Mouse (Mus musculus): ENCODE data around the gene Atxn1l. TPM values are rescaled to one million over a fixed set of nuclear protein-coding genes. Genes with fewer than 3 reads are reported as not detected.

Gene Atxn1l
- total and polyA plus RNA-seq, 3 experiments = 4.6 to 15.2 (median 7.6) TPM

GRCm38 (mm10) chr8:109697754-109698153 is 39.8 kb downstream of the Atxn1l start:
- in situ Hi-C loops (cut with MboI; ENCODE audit: low pct_ligation_motif_present, low pct_unique_long_range_greater_than_20kb, low sequenced_read_pairs) (no loop called here), dilution Hi-C loops (cut with MboI; ENCODE audit: extremely low pct_ligation_motif_present, extremely low pct_unique_long_range_greater_than_20kb, low sequenced_read_pairs) (no loop called here)
- Histone ChIP-seq H3K4me1 (ENCODE audit: control insufficient read depth in 1 of 2, insufficient read depth in 2 of 2) (peaks cover 3 to 8% of the 10 kb centered on the region in 2 experiments; a peak in 2 of 4 replicates), H3K27ac (ENCODE audit: insufficient read depth, low read depth) (no peak overlapping the region), H3K9me3 (replicated peaks; ENCODE audit: low read length) (no peaks in the 10 kb centered on the region), H3K79me2 (replicated peaks; ENCODE audit: control insufficient read depth, extremely low read depth, insufficient read depth, poor library complexity, severe bottlenecking) (peaks cover 2% of the 10 kb centered on the region), H3K4me3 (replicated peaks in 1 of 3; ENCODE audit: low read depth in 2 of 3, low read length in 2 of 3, poor library complexity in 1 of 3) (no peak overlapping the region), H3K27me3 (replicated peaks) (peaks cover 13% of the 10 kb centered on the region), H3K36me3 (replicated peaks in 1 of 2; ENCODE audit: control insufficient read depth in 1 of 2, insufficient read depth in 1 of 2, low read length in 1 of 2) (no peaks in the 10 kb centered on the region), H3K4me2 (ENCODE audit: insufficient read depth, low read depth, poor library complexity, severe bottlenecking) (no peak overlapping the region), H3K9ac (ENCODE audit: insufficient read depth, low read depth) (no peak overlapping the region)
- TF ChIP-seq RCOR1 (conservative IDR thresholded peaks at IDR 0.05; ENCODE audit: low read depth, low read length) = no peak
- no peak for TF ChIP-seq SIN3A (IDR thresholded peaks at IDR 0.05; ENCODE audit: low read length)
- no peak for TF ChIP-seq RAD21 (IDR thresholded peaks at IDR 0.05; ENCODE audit: low read depth, low read length)
- TF ChIP-seq ZC3H11A (IDR thresholded peaks at IDR 0.05; ENCODE audit: low read depth, low read length) = no peak
- no peak for TF ChIP-seq ZKSCAN1 (IDR thresholded peaks at IDR 0.05; ENCODE audit: borderline replicate concordance, low read depth, low read length)
- TF ChIP-seq MYC (IDR thresholded peaks at IDR 0.05; ENCODE audit: low read depth, low read length) = no peak
- TF ChIP-seq PAX5 (IDR thresholded peaks at IDR 0.05; ENCODE audit: low read length) = no peak
- no peak for DNase-seq (ENCODE audit: extremely low read depth)

GRCm38 (mm10) chr8:109694154-109694553 is 43.4 kb downstream of the Atxn1l start:
- H3K27me3 ChIP-seq (replicated peaks) = peaks cover 6% of the 10 kb centered on the region
- peaks cover 35% of the 10 kb centered on the region for H3K79me2 ChIP-seq (replicated peaks; ENCODE audit: control insufficient read depth, extremely low read depth, insufficient read depth, poor library complexity, severe bottlenecking)
- TF ChIP-seq MAFK (IDR thresholded peaks at IDR 0.05; ENCODE audit: insufficient replicate concordance, low read length) = no peak
- TF ChIP-seq ELF1 (IDR thresholded peaks at IDR 0.05; ENCODE audit: low read depth, low read length) = peak; percentile 58
- dilution Hi-C loops (cut with MboI; ENCODE audit: extremely low pct_ligation_motif_present, extremely low pct_unique_long_range_greater_than_20kb, low sequenced_read_pairs) (no loop called here), in situ Hi-C loops (cut with MboI; ENCODE audit: low pct_ligation_motif_present, low pct_unique_long_range_greater_than_20kb, low sequenced_read_pairs) (no loop called here)
- no peak overlapping the region for H3K27ac ChIP-seq (ENCODE audit: insufficient read depth, low read depth)
- H3K9ac ChIP-seq (ENCODE audit: insufficient read depth, low read depth) = no peak overlapping the region
- DNase-seq (ENCODE audit: extremely low read depth) = no peak
- H3K9me3 ChIP-seq (replicated peaks; ENCODE audit: low read length) = no peaks in the 10 kb centered on the region
- H3K4me1 ChIP-seq (ENCODE audit: control insufficient read depth in 1 of 2, insufficient read depth in 2 of 2) = peaks cover 11 to 33% of the 10 kb centered on the region in 2 experiments
- peak overlapping the region in 1 of 3 experiments; percentile 98 for H3K4me3 ChIP-seq (replicated peaks in 1 of 3; ENCODE audit: low read depth in 2 of 3, low read length in 2 of 3, poor library complexity in 1 of 3)
- peaks cover 2 to 9% of the 10 kb centered on the region in 2 experiments for H3K36me3 ChIP-seq (replicated peaks in 1 of 2; ENCODE audit: control insufficient read depth in 1 of 2, insufficient read depth in 1 of 2, low read length in 1 of 2)
- peak overlapping the region; percentile 81 for H3K4me2 ChIP-seq (ENCODE audit: insufficient read depth, low read depth, poor library complexity, severe bottlenecking)

GRCm38 (mm10) chr8:109693146-109693900 is 44.2 kb downstream of the Atxn1l start, which contains the start of gene Ist1:
Gene Ist1 (minus strand): TSS chr8:109693260.
- peak within 1 kb of the TSS; percentile 53 for H3K27ac ChIP-seq (ENCODE audit: insufficient read depth, low read depth)
- peaks cover 40% of the 10 kb centered on the region for H3K79me2 ChIP-seq (replicated peaks; ENCODE audit: control insufficient read depth, extremely low read depth, insufficient read depth, poor library complexity, severe bottlenecking)
- peak within 1 kb of the TSS; percentile 92 to 99 (median 98) for H3K4me3 ChIP-seq (replicated peaks in 1 of 3; ENCODE audit: low read depth in 2 of 3, low read length in 2 of 3, poor library complexity in 1 of 3)
- peak within 1 kb of the TSS; percentile 81 for H3K9ac ChIP-seq (ENCODE audit: insufficient read depth, low read depth)
- H3K36me3 ChIP-seq (replicated peaks in 1 of 2; ENCODE audit: control insufficient read depth in 1 of 2, insufficient read depth in 1 of 2, low read length in 1 of 2) = peaks cover 2 to 11% of the 10 kb centered on the region in 2 experiments
- dilution Hi-C loops (cut with MboI; ENCODE audit: extremely low pct_ligation_motif_present, extremely low pct_unique_long_range_greater_than_20kb, low sequenced_read_pairs) (no loop called here), in situ Hi-C loops (cut with MboI; ENCODE audit: low pct_ligation_motif_present, low pct_unique_long_range_greater_than_20kb, low sequenced_read_pairs) (no loop called here)
- peaks cover 6% of the 10 kb centered on the region for H3K27me3 ChIP-seq (replicated peaks)
- no peaks in the 10 kb centered on the region for H3K9me3 ChIP-seq (replicated peaks; ENCODE audit: low read length)
- DNase-seq (ENCODE audit: extremely low read depth) = peak; percentile 98
- H3K4me2 ChIP-seq (ENCODE audit: insufficient read depth, low read depth, poor library complexity, severe bottlenecking) = peak within 1 kb of the TSS; percentile 94
- peaks cover 11 to 33% of the 10 kb centered on the region in 2 experiments for H3K4me1 ChIP-seq (ENCODE audit: control insufficient read depth in 1 of 2, insufficient read depth in 2 of 2)
- peak; percentile 79 for TF ChIP-seq IRF4 (IDR thresholded peaks at IDR 0.05; ENCODE audit: low read depth, low read length)
- TF ChIP-seq HCFC1 (IDR thresholded peaks at IDR 0.05; ENCODE audit: low read depth, low read length) = peak; percentile 73
- TF ChIP-seq ELF1 (IDR thresholded peaks at IDR 0.05; ENCODE audit: low read depth, low read length) = peak; percentile 73
- TF ChIP-seq JUND (conservative IDR thresholded peaks at IDR 0.05; ENCODE audit: low read depth, low read length) = 0 out of 2 replicates have a peak, but pooled peaks have one; percentile 23
- TF ChIP-seq ZMIZ1 (IDR thresholded peaks at IDR 0.05; ENCODE audit: low read depth, low read length) = peak; percentile 83; the same call in 1 of the 2 replicates
- TF ChIP-seq BHLHE40 (IDR thresholded peaks at IDR 0.05; ENCODE audit: low read depth, low read length) = peak; percentile 38
- 0 out of 2 replicates have a peak, but pooled peaks have one; percentile 29 for TF ChIP-seq E2F4 (IDR thresholded peaks at IDR 0.05; ENCODE audit: insufficient replicate concordance, low read depth, low read length)
- peak; percentile 4; the same call in 1 of the 2 replicates for TF ChIP-seq USF1 (IDR thresholded peaks at IDR 0.05; ENCODE audit: low read depth, low read length)
- TF ChIP-seq CHD1 (IDR thresholded peaks at IDR 0.05; ENCODE audit: low read depth, low read length) = no peak; the same call in 1 of the 2 replicates
- TF ChIP-seq ZNF384 (IDR thresholded peaks at IDR 0.05; ENCODE audit: low read depth, low read length) = no peak
- peak; percentile 93 for TF ChIP-seq NELFE (IDR thresholded peaks at IDR 0.05; ENCODE audit: low read depth, low read length)
- TF ChIP-seq CHD2 (IDR thresholded peaks at IDR 0.05; ENCODE audit: low read length) = peak; percentile 88
- peak; percentile 31; the same call in 1 of the 2 replicates for TF ChIP-seq SIN3A (IDR thresholded peaks at IDR 0.05; ENCODE audit: low read length)
- TF ChIP-seq JUN (IDR thresholded peaks at IDR 0.05; ENCODE audit: insufficient read depth, low read depth, low read length) = no peak
- TF ChIP-seq RCOR1 (conservative IDR thresholded peaks at IDR 0.05; ENCODE audit: low read depth, low read length) = 0 out of 2 replicates have a peak, but pooled peaks have one; percentile 14
- TF ChIP-seq ETS1 (conservative IDR thresholded peaks at IDR 0.05; ENCODE audit: low read depth, low read length) = peak; percentile 37; the same call in 1 of the 2 replicates
- TF ChIP-seq POLR2A (IDR thresholded peaks at IDR 0.05; ENCODE audit: low read depth, low read length) = peak; percentile 94
- TF ChIP-seq MYC (IDR thresholded peaks at IDR 0.05; ENCODE audit: low read depth, low read length) = peak; percentile 66; the same call in 1 of the 2 replicates
